Mouse (Mus musculus): ENCODE measurements around the gene Wdpcp. TPM values are rescaled to one million over a fixed set of nuclear protein-coding genes. Genes with fewer than 3 reads are reported as not detected.

Gene Wdpcp
- polyA plus RNA-seq (2017; shearing (Covaris generic)): 1.9 TPM

GRCm38 (mm10) chr11:21571700-21572381 is at the start of gene Wdpcp, which contains the start of gene Mdh1:
Wdpcp (plus strand) TSS chr11:21572235.
Mdh1 (minus strand) TSS chr11:21572367.

Other genes starting within 250 kb of the Wdpcp start
- 52.9 TPM for gene Ugp2, start 201.0 kb upstream of the Wdpcp start, polyA plus RNA-seq (2017; shearing (Covaris generic))
- 285 TPM for gene Mdh1, start 132 bp downstream of the Wdpcp start, polyA plus RNA-seq (2017; shearing (Covaris generic))